In genomic region chr16:34515485-34515884, GRCm38 (mm10) we compare ENCODE assay signal across 16 mouse cellular contexts.
"Had no signal": no experiment of that assay in that cellular context is flagged by ENCODE, and none has a peak within 500 bp of the region (broad histone marks: within the 10 kb centered on the region; RNA-seq: fewer than 3 reads in every experiment).

No protein-coding gene starts in this region.

- H3K9me3 ChIP-seq: limb, embryonic 12.5 days; limb, embryonic 15.5 days; midbrain, embryonic 12.5 days; midbrain, embryonic 15.5 days; neural tube, embryonic 13.5 days had no signal

- H3K4me3 ChIP-seq: limb, embryonic 12.5 days; limb, embryonic 15.5 days; midbrain, embryonic 12.5 days; midbrain, embryonic 15.5 days; myocyte; neural tube, embryonic 13.5 days had no signal

- DNase-seq: kidney, adult 18-20 months; left cerebral cortex, postnatal 4 days; liver, postnatal 0 days; lung, embryonic 14.5 days; thymus, postnatal 36 days had no signal

- H3K9ac ChIP-seq: limb, embryonic 12.5 days; limb, embryonic 15.5 days; liver, embryonic 14.5 days; liver, postnatal 0 days; lung, embryonic 14.5 days; midbrain, embryonic 12.5 days; midbrain, embryonic 15.5 days; neural tube, embryonic 13.5 days had no signal

- H3K27ac ChIP-seq: kidney, postnatal 0 days; limb, embryonic 12.5 days; limb, embryonic 15.5 days; liver, embryonic 14.5 days; macrophage; midbrain, embryonic 12.5 days; midbrain, embryonic 15.5 days; neural tube, embryonic 13.5 days had no signal

- H3K27me3 ChIP-seq: limb, embryonic 12.5 days; limb, embryonic 15.5 days; midbrain, embryonic 12.5 days; midbrain, embryonic 15.5 days; neural tube, embryonic 13.5 days had no signal

- ATAC-seq: liver, postnatal 0 days; lung, postnatal 0 days; midbrain, embryonic 15.5 days had no signal

- H3K36me3 ChIP-seq: limb, embryonic 12.5 days; limb, embryonic 15.5 days; midbrain, embryonic 12.5 days; midbrain, embryonic 15.5 days; neural tube, embryonic 13.5 days had no signal

- H3K4me2 ChIP-seq: limb, embryonic 12.5 days; limb, embryonic 15.5 days; liver, embryonic 11.5 days; lung, embryonic 14.5 days; midbrain, embryonic 12.5 days; midbrain, embryonic 15.5 days; neural tube, embryonic 13.5 days had no signal
